Mouse (Mus musculus): ENCODE measurements around the gene Synrg.

Synrg gene

GRCm38 (mm10) chr11:83963991-83964921 lies at the start of gene Synrg:
Synrg (plus strand) TSS chr11:83964428.
- DNase-seq (ENCODE audit: low spot score in 2 of 2), result peak; percentile 93

- no peak for DNase-seq (ENCODE audit: low spot score in 2 of 2)
These were observed 49.7 kb upstream of the Synrg start for GRCm38 (mm10) chr11:83914501-83914900.

GRCm38 (mm10) chr11:83922600-83922999 lies 41.6 kb upstream of the Synrg start:
- DNase-seq (ENCODE audit: low spot score in 2 of 2), result no peak

GRCm38 (mm10) chr11:83927097-83927496 lies 37.1 kb upstream of the Synrg start:
- DNase-seq (ENCODE audit: low spot score in 2 of 2), result peak in 1 of 2 experiments; percentile 5

GRCm38 (mm10) chr11:83932506-83933106 lies 31.6 kb upstream of the Synrg start:
- no peak for DNase-seq (ENCODE audit: low spot score in 2 of 2)

- no peak for DNase-seq (ENCODE audit: low spot score in 2 of 2)
These were observed 30.9 kb upstream of the Synrg start for GRCm38 (mm10) chr11:83933376-83933775.

GRCm38 (mm10) chr11:83935986-83936665 lies 28.1 kb upstream of the Synrg start:
- peak; percentile 22 to 38 for DNase-seq (ENCODE audit: low spot score in 2 of 2)

GRCm38 (mm10) chr11:83938556-83938955 lies 25.7 kb upstream of the Synrg start:
- DNase-seq (ENCODE audit: low spot score in 2 of 2), result no peak

GRCm38 (mm10) chr11:83941950-83942840 lies 22.0 kb upstream of the Synrg start, which contains the start of gene Ddx52:
Ddx52 (plus strand) TSS chr11:83942062.
- peak; percentile 83 to 86 for DNase-seq (ENCODE audit: low spot score in 2 of 2)

- DNase-seq (ENCODE audit: low spot score in 2 of 2), result no peak
These were observed 7.4 kb upstream of the Synrg start for GRCm38 (mm10) chr11:83956822-83957221.

GRCm38 (mm10) chr11:83961983-83962382 lies 2.2 kb upstream of the Synrg start:
- no peak for DNase-seq (ENCODE audit: low spot score in 2 of 2)

GRCm38 (mm10) chr11:83967436-83968204 lies 3.4 kb downstream of the Synrg start:
- DNase-seq (ENCODE audit: low spot score in 2 of 2), result peak; percentile 5 to 9

- peak in 1 of 2 experiments; percentile 3 for DNase-seq (ENCODE audit: low spot score in 2 of 2)
These were observed 4.0 kb downstream of the Synrg start for GRCm38 (mm10) chr11:83968205-83968575.

GRCm38 (mm10) chr11:83969040-83969439 lies 4.8 kb downstream of the Synrg start:
- no peak for DNase-seq (ENCODE audit: low spot score in 2 of 2)

GRCm38 (mm10) chr11:83974561-83975346 lies 10.5 kb downstream of the Synrg start:
- no peak for DNase-seq (ENCODE audit: low spot score in 2 of 2)

- DNase-seq (ENCODE audit: low spot score in 2 of 2), result no peak
These were observed 11.3 kb downstream of the Synrg start for GRCm38 (mm10) chr11:83975488-83975887.

GRCm38 (mm10) chr11:83976236-83976977 lies 12.2 kb downstream of the Synrg start:
- DNase-seq (ENCODE audit: low spot score in 2 of 2), result no peak

GRCm38 (mm10) chr11:83977810-83978209 lies 13.6 kb downstream of the Synrg start:
- DNase-seq (ENCODE audit: low spot score in 2 of 2), result no peak

GRCm38 (mm10) chr11:83979992-83980391 lies 15.8 kb downstream of the Synrg start:
- no peak for DNase-seq (ENCODE audit: low spot score in 2 of 2)

Measured in spleen, postnatal 36 days (tissue).